ENCODE assay signal across 29 mouse cellular contexts in the genomic region with DNA sequence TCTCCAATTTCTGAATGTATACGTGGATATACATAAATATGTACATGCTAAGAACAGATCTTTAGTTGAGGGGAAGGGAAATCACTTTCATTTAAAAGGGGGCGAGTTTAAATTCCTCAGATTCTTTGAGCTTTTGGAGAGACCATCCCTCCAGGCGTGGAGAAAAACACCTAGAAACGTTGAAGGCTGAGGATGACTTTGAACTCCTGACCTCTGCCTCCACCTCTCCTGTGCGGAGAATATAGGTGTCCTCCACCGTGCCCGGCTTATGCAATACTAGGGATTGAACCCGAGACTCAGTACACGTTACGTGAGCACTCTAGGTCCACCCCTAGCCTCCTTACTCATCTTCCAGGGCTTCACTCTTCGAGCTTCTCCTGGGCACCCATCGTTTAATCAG.
"Had no signal": no experiment of that assay in that cellular context is flagged by ENCODE, and none has a peak within 500 bp of the region (broad histone marks: within the 10 kb centered on the region; RNA-seq: fewer than 3 reads in every experiment).

No protein-coding gene starts in this region.

- H3K4me3 ChIP-seq: heart, adult 2 months; heart, embryonic 13.5 days; heart, embryonic 15.5 days; hindbrain, embryonic 10.5 days; hindbrain, embryonic 12.5 days; intestine, embryonic 15.5 days; layer of hippocampus, adult 2 months; limb, embryonic 13.5 days; limb, embryonic 15.5 days; liver, embryonic 12.5 days had no signal

- H3K36me3 ChIP-seq: heart, embryonic 13.5 days; heart, embryonic 15.5 days; hindbrain, embryonic 10.5 days; hindbrain, embryonic 12.5 days; intestine, embryonic 15.5 days; limb, embryonic 13.5 days; limb, embryonic 15.5 days; liver, embryonic 12.5 days had no signal

- H3K9ac ChIP-seq: heart, embryonic 13.5 days; heart, embryonic 15.5 days; hindbrain, embryonic 12.5 days; hindbrain, embryonic 14.5 days; intestine, embryonic 15.5 days; limb, embryonic 13.5 days; limb, embryonic 15.5 days; liver, embryonic 12.5 days; liver, embryonic 14.5 days had no signal

- ATAC-seq: hindbrain, embryonic 16.5 days; inflammation-experienced regulatory T-cells, adult 6 months; intestine, embryonic 15.5 days; intestine, postnatal 0 days; liver, embryonic 12.5 days had no signal

- H3K27me3 ChIP-seq: heart, embryonic 13.5 days; heart, embryonic 15.5 days; intestine, embryonic 15.5 days; limb, embryonic 13.5 days; limb, embryonic 15.5 days; liver, embryonic 12.5 days had no signal

- H3K4me1 ChIP-seq: heart, embryonic 15.5 days; hindbrain, embryonic 12.5 days; intestine, embryonic 15.5 days; limb, embryonic 13.5 days; limb, embryonic 15.5 days; liver, embryonic 12.5 days had no signal

- DNase-seq: gastrocnemius, postnatal 14 days; gastrocnemius, postnatal 36 days; heart, adult 11 months; heart, adult 2 months; heart, postnatal 14 days; heart, postnatal 4 days; kidney, adult 18-20 months; kidney, adult 8-10 months; kidney, postnatal 10 days; kidney, postnatal 25 days; kidney, postnatal 4 days; layer of hippocampus, adult 9-11 months; layer of hippocampus, postnatal 36 days; left cerebral cortex, postnatal 4 days had no signal

- H3K4me2 ChIP-seq: heart, embryonic 11.5 days; heart, embryonic 13.5 days; heart, embryonic 15.5 days; hindbrain, embryonic 12.5 days; hindbrain, embryonic 14.5 days; intestine, embryonic 15.5 days; limb, embryonic 13.5 days; limb, embryonic 15.5 days; liver, embryonic 12.5 days had no signal

- H3K27ac ChIP-seq: heart, adult 2 months; heart, embryonic 13.5 days; heart, embryonic 15.5 days; hindbrain, embryonic 10.5 days; hindbrain, embryonic 12.5 days; hindbrain, embryonic 14.5 days; intestine, embryonic 15.5 days; layer of hippocampus, adult 2 months; limb, embryonic 13.5 days; limb, embryonic 15.5 days; liver, embryonic 12.5 days; liver, embryonic 14.5 days had no signal

- H3K9me3 ChIP-seq: heart, embryonic 13.5 days; heart, embryonic 15.5 days; hindbrain, embryonic 10.5 days; hindbrain, embryonic 12.5 days; intestine, embryonic 15.5 days; limb, embryonic 13.5 days; limb, embryonic 15.5 days; liver, embryonic 12.5 days had no signal
